Mouse (Mus musculus) right cerebral cortex, postnatal 36 days (tissue): ENCODE data around the gene AI854703.

Source experiments
- DNase-seq, 2 experiments: peaks; one replicate each; pipeline ENCODE4 v3.0.0; 2022; ENCODE audit warnings: low spot score in 2 of 2, mixed read lengths in 1 of 2

Gene AI854703

DNA sequence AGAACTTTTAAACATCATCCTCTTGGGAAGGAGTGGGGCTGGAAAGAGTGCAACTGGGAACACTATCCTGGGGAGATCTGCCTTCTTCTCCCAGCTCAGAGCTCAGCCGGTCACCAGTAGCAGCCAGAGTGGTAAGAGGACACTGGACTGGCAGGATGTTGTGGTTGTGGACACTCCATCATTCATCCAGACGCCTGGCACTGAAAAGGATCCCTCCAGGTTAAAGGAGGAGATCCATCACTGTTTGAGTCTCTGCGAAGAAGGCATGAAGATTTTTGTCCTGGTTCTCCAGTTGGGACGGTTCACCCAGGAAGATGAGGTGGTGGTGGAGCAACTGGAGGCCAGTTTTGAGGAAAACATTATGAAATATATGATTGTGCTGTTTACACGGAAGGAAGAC, 32.2 kb downstream of the AI854703 start:
- no peak for DNase-seq

DNA sequence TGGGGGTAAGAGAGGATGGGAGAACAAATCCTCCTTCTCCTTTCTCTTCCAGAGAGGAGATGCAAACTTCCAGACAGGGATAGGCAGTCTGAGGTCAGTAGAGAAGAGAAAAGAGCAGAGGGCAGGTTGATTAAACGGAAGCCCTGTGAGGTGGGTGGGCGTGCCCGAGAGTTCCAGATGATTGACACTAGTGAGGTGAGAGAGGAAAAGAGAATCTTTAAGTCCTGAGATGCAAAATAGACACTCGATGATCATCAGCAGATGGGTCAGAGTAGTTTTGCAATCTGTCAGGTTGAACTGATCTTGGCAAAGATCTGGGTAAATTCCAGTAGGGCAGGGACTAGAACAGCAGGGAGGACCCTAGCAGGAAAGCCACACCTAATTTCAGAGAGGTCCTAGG, 38.2 kb downstream of the AI854703 start:
- no peak for DNase-seq

DNA sequence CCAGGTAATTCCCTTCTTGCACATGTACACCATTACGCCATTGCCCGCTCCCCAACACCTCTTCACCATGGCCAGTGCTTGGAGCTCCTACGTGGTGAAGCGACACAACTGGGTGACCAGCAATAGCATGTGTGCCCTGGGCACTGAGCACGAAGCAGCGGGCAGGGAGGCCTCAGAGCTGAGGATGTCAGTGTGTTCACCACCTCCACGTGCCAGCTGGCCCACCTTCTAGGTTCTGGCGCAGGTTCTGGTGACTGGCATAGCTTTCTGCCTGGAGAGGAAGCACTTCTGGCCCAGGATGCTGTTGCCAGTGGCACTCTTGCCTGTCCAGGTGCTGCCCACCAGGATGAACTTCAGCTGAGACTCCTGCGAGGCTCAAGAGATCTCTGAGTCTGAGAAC, 38.9 kb downstream of the AI854703 start:
- DNase-seq = no peak

DNA sequence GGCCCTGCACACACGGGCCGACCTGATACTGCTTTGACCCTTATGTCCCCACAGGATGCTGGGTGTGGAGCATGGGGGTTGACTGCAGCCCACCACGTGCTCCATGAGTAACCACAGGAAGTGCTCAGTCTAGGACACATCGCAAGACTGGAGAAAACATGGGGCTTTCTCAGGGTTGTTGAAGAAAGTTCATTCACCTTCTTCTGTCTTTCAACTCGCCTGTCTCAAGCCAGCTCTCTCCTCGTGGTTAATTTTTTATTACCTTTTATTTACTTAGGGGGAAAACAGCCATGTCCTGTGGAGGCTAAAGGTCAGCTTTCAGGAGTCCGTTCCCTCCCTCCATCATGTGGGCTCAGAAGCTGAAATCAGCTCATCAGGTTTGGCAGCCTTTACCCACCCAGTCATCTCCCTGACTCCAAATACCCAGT, 39.6 kb downstream of the AI854703 start:
- DNase-seq = no peak

DNA sequence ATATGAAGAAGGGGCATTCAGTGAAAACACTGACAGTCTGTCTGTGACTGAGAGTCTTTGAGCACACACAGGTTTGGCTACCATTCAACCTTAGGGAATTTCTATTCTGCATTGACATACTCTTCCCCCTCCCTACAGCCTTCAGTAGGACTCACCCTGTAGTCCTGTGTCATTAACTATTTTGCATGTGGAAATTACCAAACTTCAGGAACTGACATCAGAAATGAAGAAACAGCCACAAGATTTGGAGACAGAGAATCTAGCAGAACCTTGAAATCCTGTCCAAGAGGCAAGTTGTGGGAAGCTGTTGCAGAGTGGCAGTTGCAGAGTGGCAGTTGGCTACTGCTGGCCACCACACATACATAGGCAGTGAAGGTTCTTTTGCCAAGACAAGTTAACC, 41.5 kb downstream of the AI854703 start:
- DNase-seq = no peak

DNA sequence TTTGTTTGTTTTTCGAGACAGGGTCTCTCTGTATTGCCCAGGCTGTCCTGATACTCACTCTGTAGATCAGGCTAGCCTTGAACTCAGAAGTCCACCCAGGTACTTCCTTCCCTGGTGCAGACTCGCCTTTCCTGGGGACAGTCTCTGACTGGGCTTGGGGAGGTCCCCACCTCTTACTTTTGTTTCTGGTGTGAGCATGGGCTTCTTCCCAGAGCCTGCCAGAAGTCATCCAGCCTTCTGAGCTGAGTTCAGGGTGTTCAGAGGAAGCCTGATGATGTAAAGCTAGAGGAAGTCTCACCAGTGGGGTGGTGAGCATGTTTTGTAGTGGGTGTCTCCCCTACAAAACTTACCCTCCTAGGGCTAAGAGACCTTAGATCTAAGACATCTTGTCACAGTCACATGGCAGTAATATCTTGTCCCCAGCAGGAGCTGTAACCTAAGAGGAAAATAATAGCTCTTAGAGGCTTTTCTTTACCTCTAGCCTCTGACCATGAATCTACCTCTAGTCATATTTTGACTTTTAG, 42.9 kb downstream of the AI854703 start:
- DNase-seq = no peak

DNA sequence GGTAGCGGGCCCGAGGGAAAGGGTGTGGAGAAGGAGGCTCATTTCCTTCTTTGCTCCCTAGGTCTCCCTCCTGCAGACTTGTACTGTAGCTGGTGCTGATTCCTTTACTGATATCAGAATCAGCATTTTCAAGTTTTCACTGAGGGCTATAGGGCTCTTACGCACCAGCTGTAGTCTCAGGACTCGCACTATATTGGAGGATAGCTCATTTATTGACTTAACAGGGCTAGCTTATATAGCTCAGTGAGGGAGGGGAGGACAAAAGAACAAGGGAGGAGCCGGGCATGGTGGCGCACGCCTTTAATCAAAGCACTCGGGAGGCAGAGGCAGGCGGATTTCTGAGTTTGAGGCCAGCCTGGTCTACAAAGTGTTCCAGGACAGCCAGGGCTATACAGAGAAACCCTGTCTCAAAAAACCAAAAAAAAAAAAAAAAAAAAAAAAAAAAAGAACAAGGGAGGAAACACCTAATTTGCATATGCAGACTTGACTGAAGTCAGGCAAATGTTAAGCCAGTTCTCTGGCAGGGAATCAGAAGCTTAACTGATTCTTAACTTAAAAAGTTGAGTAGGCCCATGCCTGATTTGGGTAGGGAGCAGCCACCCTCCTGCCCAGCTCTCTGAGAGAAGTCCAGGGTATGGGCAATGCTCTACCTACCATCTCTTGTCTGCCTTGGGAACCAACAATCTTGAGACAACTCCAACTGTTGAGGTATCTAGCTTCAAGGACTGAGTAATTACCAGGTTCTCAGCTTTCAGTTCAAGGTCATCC, 47.9 kb downstream of the AI854703 start:
- no peak for DNase-seq

DNA sequence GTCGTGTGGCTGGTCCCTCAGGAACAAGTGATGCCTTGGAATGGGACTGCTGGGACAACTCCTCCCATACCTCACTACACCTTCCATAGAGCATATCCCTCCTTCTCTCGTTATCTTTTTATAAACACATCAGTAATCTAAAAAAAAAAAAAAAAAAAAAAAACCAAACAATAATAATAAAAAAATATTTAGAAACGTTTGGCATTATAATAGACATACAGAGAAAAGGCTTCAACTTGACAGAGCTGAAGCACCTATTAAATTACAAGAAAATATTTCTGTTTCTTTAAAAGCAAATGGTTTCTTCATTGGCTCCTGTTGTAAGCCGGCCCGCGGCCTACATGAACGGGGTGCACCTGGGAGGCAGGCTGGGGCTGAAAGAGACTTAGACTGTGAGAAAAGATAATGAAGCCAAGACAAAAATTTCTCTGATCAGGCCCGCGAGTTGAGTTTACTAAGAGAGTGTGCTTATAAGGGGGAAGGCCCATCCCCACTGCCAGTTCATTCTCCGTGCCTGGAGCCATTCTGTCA, 48.9 kb downstream of the AI854703 start:
- no peak for DNase-seq

DNA sequence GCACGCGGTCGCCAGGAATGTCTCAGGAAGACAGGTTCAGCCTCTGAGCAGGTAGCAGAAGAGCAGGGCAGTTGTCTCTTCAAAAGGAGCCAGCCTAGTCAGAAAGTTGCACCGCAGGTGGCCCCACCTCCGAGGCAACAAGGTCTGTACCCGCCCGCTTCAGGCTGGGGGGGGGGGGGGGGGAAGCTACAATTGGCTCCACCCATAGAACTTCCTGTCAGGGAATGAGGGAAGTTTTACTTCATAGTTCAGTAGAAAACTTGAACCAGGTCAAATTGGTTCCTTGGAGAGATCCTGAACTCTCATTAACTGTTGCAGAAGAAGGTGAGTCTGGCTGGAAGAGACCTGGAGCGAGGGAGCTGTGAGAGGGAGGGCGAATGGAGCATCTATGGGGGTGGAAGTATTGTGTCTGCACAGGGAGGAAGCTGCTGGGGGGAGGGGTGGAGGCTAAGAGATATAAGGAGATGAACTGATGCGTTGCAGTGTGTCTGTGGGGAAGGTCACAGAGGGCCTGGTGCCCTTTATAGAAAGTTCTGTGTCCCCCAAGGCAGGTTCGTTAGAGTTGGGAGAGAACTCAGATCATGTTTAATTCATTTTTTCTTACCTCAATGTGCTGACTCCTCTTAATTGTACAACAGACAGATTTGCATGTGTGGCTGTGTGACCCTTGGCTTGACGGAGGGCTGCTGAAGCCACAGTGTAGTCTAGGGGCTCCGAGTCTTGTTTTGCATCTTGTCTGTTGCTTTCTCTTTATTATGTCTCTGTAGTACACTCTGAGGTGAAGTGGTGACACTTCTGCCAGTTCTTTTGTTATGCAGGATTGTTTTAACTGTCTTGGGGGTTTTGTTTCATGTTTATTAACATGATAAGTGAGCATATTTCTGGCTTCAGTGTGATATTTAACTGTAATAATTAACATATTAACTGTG, 49.6 kb downstream of the AI854703 start, which contains the start of gene Gimap9:
Gene Gimap9 (plus strand): TSS at position 199 of the 929 bp plus-strand sequence.
- DNase-seq = no peak

DNA sequence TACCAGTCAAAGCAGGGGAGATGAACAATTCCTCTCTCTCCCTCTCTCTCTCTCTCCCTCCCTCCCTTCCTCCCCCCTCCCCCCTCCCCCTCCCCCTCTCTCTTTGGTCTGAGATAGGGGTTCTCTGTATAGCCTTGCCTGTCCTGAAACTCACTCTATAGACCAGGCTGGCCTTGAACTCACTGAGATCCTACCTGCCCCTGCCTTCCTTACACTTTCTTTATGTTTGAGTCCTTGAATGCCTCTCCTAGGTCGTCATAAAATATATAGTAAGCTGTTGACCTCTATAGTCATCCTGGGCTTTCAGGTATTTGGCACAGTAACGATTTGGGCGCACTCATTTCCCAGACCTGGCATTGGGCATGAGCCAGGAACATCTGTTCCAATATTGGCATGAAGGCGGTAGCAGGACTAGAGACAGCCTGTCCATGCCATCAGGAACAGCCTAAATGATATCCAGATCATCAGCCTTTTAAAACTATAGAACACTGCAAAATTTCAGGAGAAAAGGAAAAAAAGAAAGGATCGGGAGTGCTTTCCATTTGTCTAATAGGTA, 50.4 kb downstream of the AI854703 start:
- no peak for DNase-seq

DNA sequence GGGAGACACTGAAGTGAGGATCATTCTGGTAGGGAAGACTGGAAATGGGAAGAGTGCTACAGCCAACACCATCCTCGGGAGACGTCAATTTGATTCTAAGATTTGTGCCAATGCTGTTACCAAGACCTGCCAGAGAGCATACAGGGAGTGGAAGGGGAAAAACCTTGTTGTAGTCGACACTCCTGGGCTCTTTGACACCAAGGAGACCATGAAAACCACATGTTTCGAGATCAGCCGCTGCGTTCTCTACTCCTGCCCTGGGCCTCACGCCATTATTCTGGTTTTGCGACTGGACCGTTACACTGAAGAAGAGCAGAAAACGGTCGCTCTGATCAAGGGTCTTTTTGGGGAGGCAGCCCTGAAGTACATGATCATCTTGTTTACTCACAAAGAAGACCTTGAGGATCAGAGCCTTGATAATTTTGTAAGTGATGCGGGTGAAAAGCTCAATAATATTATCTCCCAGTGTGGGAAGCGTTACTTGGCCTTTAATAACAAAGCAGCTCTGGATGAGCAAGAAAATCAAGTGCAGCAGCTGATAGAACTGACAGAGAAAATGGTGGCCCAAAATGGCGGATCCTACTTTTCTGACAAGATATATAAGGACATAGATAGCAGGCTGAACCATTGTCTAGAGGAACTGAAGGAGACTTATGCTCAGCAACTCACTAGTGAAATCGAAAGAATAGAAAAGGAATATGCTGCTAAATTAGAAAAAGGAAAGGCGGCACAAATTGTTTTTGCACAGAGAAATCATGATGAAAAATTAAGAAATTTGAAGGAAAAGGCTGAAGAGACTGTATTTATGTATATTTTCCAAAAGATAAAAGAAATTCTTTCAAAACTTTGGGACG, 51.2 kb downstream of the AI854703 start:
- no peak for DNase-seq

DNA sequence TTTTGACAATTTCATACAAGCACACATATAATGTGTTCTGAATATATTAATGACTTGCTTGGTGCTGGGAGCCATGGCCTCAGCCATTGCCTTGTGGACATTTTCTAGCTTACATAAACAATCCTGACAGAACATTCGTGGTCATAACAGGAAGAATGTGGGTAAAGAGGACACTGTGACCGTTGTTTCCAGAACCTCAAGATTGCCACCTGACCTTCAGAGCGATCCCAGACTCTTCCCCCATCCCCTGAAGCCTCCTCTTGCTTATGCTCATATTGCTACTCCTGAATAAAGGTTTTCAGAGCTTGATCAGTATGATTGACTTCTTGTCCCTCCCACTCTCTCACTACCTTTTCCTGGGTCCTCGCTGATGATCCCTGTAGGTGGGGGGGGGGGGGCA, 51.8 kb downstream of the AI854703 start:
- no peak for DNase-seq

DNA sequence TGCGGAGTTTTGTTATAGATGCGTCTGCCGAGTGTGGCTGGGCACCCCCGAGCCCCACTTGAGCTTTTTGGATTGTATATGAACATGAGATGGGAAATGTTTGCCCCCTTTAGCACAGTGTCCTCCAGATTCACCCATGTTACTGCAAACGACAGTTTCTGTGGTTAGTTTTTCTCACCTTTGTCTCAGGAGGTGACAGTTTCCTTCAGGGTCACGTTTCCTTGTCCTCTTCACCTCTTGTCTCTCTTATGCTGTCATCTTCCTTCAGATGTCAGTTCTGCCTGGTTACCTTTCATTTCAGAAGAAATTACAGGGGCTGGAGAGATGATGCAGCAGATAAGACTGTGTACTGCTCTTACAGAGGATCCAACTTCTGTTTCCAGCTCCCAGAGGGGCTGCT, 53.1 kb downstream of the AI854703 start:
- no peak for DNase-seq

DNA sequence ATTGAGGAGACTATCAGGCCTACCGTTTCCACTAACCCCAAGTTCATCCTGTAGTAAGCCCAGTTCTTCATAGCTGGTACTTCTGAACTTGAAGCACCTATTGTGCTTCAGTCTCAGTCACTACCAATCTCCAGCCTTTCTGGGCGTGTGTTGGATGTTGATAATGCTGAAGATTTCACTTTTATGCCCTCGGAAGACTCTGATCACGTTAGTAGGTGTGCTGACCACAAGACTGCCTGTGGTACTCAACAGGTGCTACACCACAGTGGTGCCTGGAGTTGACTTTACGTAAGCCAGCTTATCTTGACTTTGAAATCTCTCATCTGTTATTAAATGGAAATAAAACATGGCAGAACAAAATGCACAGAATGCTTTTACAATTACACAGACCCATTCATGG, 53.9 kb downstream of the AI854703 start:
- no peak for DNase-seq

DNA sequence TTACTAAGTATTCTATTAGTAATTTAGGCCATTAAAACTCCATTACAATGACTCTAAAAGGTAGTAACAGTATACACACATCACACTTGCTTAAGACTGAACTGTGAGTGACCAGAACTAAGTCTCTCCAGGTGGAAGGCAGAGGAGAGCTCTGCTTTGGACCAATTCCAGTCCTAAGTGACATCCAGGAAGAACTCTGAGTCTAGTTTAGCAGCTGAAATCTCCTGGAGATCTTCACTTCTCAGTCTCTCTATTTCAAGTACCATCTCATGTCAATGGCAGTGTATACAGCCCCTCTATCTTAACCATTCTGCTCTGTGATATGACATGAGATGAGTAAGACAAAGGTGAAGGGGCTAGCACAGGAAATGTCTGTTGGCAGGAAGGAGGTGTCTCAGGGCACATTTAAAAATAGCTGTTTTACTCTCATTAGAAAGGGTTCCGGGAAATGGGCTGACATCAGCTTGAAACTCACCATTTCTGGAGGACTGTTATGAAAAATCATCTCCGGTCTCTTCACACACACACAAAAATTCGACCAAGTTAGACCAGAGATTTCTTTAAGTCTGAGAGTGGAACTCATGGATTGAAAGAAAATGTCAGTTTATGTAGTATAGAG, 55.0 kb downstream of the AI854703 start:
- no peak for DNase-seq

DNA sequence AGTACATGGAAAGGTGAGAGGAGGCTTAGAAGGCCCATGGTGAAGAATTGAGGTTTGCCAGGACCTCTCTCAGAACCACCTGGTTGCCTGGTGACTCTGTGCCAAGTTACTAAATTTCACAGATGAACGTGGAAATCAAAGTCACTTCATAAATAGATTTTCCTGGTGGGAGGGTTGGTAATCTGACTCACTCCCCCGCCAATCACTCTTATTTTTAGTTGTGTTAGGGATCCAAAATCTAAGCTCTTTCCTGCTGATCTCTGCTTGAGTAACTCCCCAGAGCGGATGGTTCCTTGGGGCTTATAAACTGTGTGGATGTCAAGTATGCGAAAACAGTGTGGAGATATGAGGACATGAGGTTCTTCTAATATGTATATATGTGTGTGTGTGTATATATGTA, 55.7 kb downstream of the AI854703 start:
- DNase-seq = peak in 1 of 2 experiments; percentile 8
